Mouse (Mus musculus) midbrain, embryonic 10.5 days (tissue): ENCODE measurements around the gene BC030870. TPM values are rescaled to one million over a fixed set of nuclear protein-coding genes. Genes with fewer than 3 reads are reported as not detected.

Source experiments
- DNase-seq: peaks from one replicate; pipeline ENCODE4 v3.0.0-alpha.2; 2017; ENCODE audit warnings: low spot score
- H3K27ac ChIP-seq: fragments of 300-500 bp; sonication (generic); replicated peaks from 2 replicates; pipeline ENCODE4 v1.5.1; 2016; ENCODE audit warnings: mild to moderate bottlenecking
- H3K27me3 ChIP-seq: fragments of 300-500 bp; sonication (generic); 2 replicates; pipeline ENCODE4 v1.6.1; 2016; ENCODE audit warnings: low read depth, mild to moderate bottlenecking; ENCODE audit not compliant: poor library complexity, severe bottlenecking
- H3K36me3 ChIP-seq: fragments of 300-500 bp; sonication (generic); 2 replicates; pipeline ENCODE4 v1.6.1; 2016; ENCODE audit warnings: mild to moderate bottlenecking, moderate library complexity
- H3K4me1 ChIP-seq: fragments of 300-500 bp; sonication (generic); 2 replicates; pipeline ENCODE4 v1.6.1; 2016
- H3K4me3 ChIP-seq: fragments of 300-500 bp; sonication (generic); 2 replicates; pipeline ENCODE4 v1.5.1; 2016; ENCODE audit warnings: mild to moderate bottlenecking, moderate library complexity
- H3K9me3 ChIP-seq: fragments of 300-500 bp; sonication (generic); replicated peaks from 2 replicates; pipeline ENCODE4 v1.6.1; 2016; ENCODE audit warnings: mild to moderate bottlenecking
- WGBS: fragments of 180-500 bp; shearing (Covaris S2); methylation state at CpG from one replicate; pipeline ENCODE4 v1.1.7; 2016; 5-methylcytosine and 5-hydroxymethylcytosine counted together
- polyA plus RNA-seq: library from polyadenylated mRNA; unstranded; fragments of >200 nt; fragmentation: Nextera tagmentation; extraction: Ambion mirVana; gene quantifications from 2 replicates; pipeline ENCODE4 v1.2.1, GENCODE M21; 2016

Gene BC030870
- polyA plus RNA-seq, 1 experiment from 2014 or later, result not detected

- no peaks in the 10 kb centered on the region for H3K36me3 ChIP-seq
- H3K27ac ChIP-seq, result no peak overlapping the region
- no peak for DNase-seq
- 94% methylated on average over 25 of the region's 25 CpGs for WGBS
- H3K4me1 ChIP-seq, result no peaks in the 10 kb centered on the region
- H3K9me3 ChIP-seq, result no peaks in the 10 kb centered on the region
- H3K4me3 ChIP-seq, result no peak overlapping the region
- H3K27me3 ChIP-seq, result no peaks in the 10 kb centered on the region
Measured at GRCm38 (mm10) chr8:65107936-65108718, 21.2 kb downstream of the BC030870 start.

GRCm38 (mm10) chr8:65104041-65104440, 25.3 kb downstream of the BC030870 start:
- DNase-seq, result no peak
- 76% methylated on average over 4 of the region's 4 CpGs for WGBS
- no peaks in the 10 kb centered on the region for H3K36me3 ChIP-seq
- H3K4me3 ChIP-seq, result no peak overlapping the region
- no peaks in the 10 kb centered on the region for H3K27me3 ChIP-seq
- no peaks in the 10 kb centered on the region for H3K9me3 ChIP-seq
- H3K4me1 ChIP-seq, result no peaks in the 10 kb centered on the region
- no peak overlapping the region for H3K27ac ChIP-seq

- WGBS, result 88% methylated on average over 7 of the region's 7 CpGs
- DNase-seq, result no peak
- H3K4me3 ChIP-seq, result no peak overlapping the region
- H3K27ac ChIP-seq, result no peak overlapping the region
- H3K27me3 ChIP-seq, result no peaks in the 10 kb centered on the region
- no peaks in the 10 kb centered on the region for H3K9me3 ChIP-seq
- no peaks in the 10 kb centered on the region for H3K36me3 ChIP-seq
- no peaks in the 10 kb centered on the region for H3K4me1 ChIP-seq
Measured at GRCm38 (mm10) chr8:65103632-65104031, 25.7 kb downstream of the BC030870 start.

GRCm38 (mm10) chr8:65099735-65100134, 29.6 kb downstream of the BC030870 start:
- no peak for DNase-seq
- Histone ChIP-seq H3K27ac (no peak overlapping the region), H3K4me1 (no peaks in the 10 kb centered on the region), H3K27me3 (no peaks in the 10 kb centered on the region), H3K36me3 (no peaks in the 10 kb centered on the region), H3K9me3 (no peaks in the 10 kb centered on the region), H3K4me3 (no peak overlapping the region)
- 72% methylated on average over 3 of the region's 3 CpGs for WGBS

- H3K4me1 ChIP-seq, result no peaks in the 10 kb centered on the region
- H3K9me3 ChIP-seq, result no peaks in the 10 kb centered on the region
- H3K27ac ChIP-seq, result no peak overlapping the region
- no peaks in the 10 kb centered on the region for H3K36me3 ChIP-seq
- no peak for DNase-seq
- no peaks in the 10 kb centered on the region for H3K27me3 ChIP-seq
- no peak overlapping the region for H3K4me3 ChIP-seq
- 84% methylated on average over 7 of the region's 7 CpGs for WGBS
Measured at GRCm38 (mm10) chr8:65097760-65098415, 31.5 kb downstream of the BC030870 start.

- DNase-seq, result no peak
- H3K9me3 ChIP-seq, result no peaks in the 10 kb centered on the region
- no peaks in the 10 kb centered on the region for H3K36me3 ChIP-seq
- no peak overlapping the region for H3K27ac ChIP-seq
- H3K27me3 ChIP-seq, result no peaks in the 10 kb centered on the region
- no peaks in the 10 kb centered on the region for H3K4me1 ChIP-seq
- WGBS, result 81% methylated on average over 7 of the region's 7 CpGs
- no peak overlapping the region for H3K4me3 ChIP-seq
Measured at GRCm38 (mm10) chr8:65089781-65090180, 39.6 kb downstream of the BC030870 start.

GRCm38 (mm10) chr8:65088120-65088519, 41.2 kb downstream of the BC030870 start:
- no peak for DNase-seq
- Histone ChIP-seq H3K36me3 (no peaks in the 10 kb centered on the region), H3K4me3 (no peak overlapping the region), H3K27me3 (no peaks in the 10 kb centered on the region), H3K9me3 (no peaks in the 10 kb centered on the region), H3K4me1 (peaks cover 4% of the 10 kb centered on the region; the same call in 1 of the 2 replicates), H3K27ac (no peak overlapping the region)
- 91% methylated on average over 12 of the region's 12 CpGs for WGBS

GRCm38 (mm10) chr8:65087711-65088110, 41.7 kb downstream of the BC030870 start:
- 87% methylated on average over 8 of the region's 8 CpGs for WGBS

GRCm38 (mm10) chr8:65085680-65086079, 43.7 kb downstream of the BC030870 start:
- peaks cover 8% of the 10 kb centered on the region; the same call in 1 of the 2 replicates for H3K4me1 ChIP-seq
- no peaks in the 10 kb centered on the region for H3K9me3 ChIP-seq
- H3K4me3 ChIP-seq, result no peak overlapping the region
- DNase-seq, result no peak
- no peaks in the 10 kb centered on the region for H3K27me3 ChIP-seq
- whole genome bisulfite sequencing, result 67% methylated on average over 2 of the region's 2 CpGs
- H3K36me3 ChIP-seq, result no peaks in the 10 kb centered on the region
- no peak overlapping the region for H3K27ac ChIP-seq

More at GRCm38 (mm10) chr8:65087711-65088110, 41.7 kb downstream of the BC030870 start:
- no peaks in the 10 kb centered on the region for H3K9me3 ChIP-seq
- no peak overlapping the region for H3K27ac ChIP-seq
- no peaks in the 10 kb centered on the region for H3K27me3 ChIP-seq
- H3K4me1 ChIP-seq, result peaks cover 8% of the 10 kb centered on the region; the same call in 1 of the 2 replicates
- no peak overlapping the region for H3K4me3 ChIP-seq
- H3K36me3 ChIP-seq, result no peaks in the 10 kb centered on the region
- DNase-seq, result no peak

GRCm38 (mm10) chr8:65080731-65081130, 48.6 kb downstream of the BC030870 start:
- no peaks in the 10 kb centered on the region for H3K27me3 ChIP-seq
- no peak for DNase-seq
- no peaks in the 10 kb centered on the region for H3K9me3 ChIP-seq
- H3K27ac ChIP-seq, result no peak overlapping the region
- no peaks in the 10 kb centered on the region for H3K36me3 ChIP-seq
- H3K4me1 ChIP-seq, result peaks cover 8% of the 10 kb centered on the region; the same call in 1 of the 2 replicates
- 93% methylated on average over 9 of the region's 9 CpGs for WGBS
- no peak overlapping the region for H3K4me3 ChIP-seq

- Histone ChIP-seq H3K4me3 (no peak within 1 kb of the TSS), H3K4me1 (no peaks in the 10 kb centered on the region), H3K27me3 (no peaks in the 10 kb centered on the region), H3K9me3 (no peaks in the 10 kb centered on the region), H3K36me3 (no peaks in the 10 kb centered on the region), H3K27ac (no peak within 1 kb of the TSS)
- no peak for DNase-seq
- WGBS, result 97% methylated on average over 2 of the region's 2 CpGs
Measured at GRCm38 (mm10) chr8:65074733-65075132, 54.6 kb downstream of the BC030870 start, which contains the start of gene Gm10663. Gene Gm10663 (plus strand): TSS chr8:65075033.

- no peak overlapping the region for H3K4me3 ChIP-seq
- H3K9me3 ChIP-seq, result no peaks in the 10 kb centered on the region
- peaks cover 9% of the 10 kb centered on the region; the same call in 1 of the 2 replicates for H3K27me3 ChIP-seq
- H3K4me1 ChIP-seq, result peaks cover 10% of the 10 kb centered on the region
- no peak for DNase-seq
- no peak overlapping the region for H3K27ac ChIP-seq
- 86% methylated on average over 4 of the region's 4 CpGs for WGBS
- H3K36me3 ChIP-seq, result no peaks in the 10 kb centered on the region
Measured at GRCm38 (mm10) chr8:65070996-65071395, 58.4 kb downstream of the BC030870 start.

- DNase-seq, result no peak
- WGBS, result 69% methylated on average over 4 of the region's 4 CpGs
- 0 out of 2 replicates have a peak overlapping the region, but pooled peaks have one; percentile 26 for H3K4me3 ChIP-seq
- H3K36me3 ChIP-seq, result no peaks in the 10 kb centered on the region
- H3K9me3 ChIP-seq, result no peaks in the 10 kb centered on the region
- peaks cover 10% of the 10 kb centered on the region for H3K4me1 ChIP-seq
- H3K27me3 ChIP-seq, result peaks cover 15% of the 10 kb centered on the region
- no peak overlapping the region for H3K27ac ChIP-seq
Measured at GRCm38 (mm10) chr8:65068473-65068819, 60.9 kb downstream of the BC030870 start.
